Mouse (Mus musculus) megakaryocyte, embryonic 14.5 days (primary cell): ENCODE data around the gene Itpr1.

ENCODE experiments used
- FLI1 ChIP-seq: IDR thresholded peaks from 2 replicates; pipeline ENCODE4 v1.6.1; 2012; ENCODE audit warnings: low read length, inconsistent platforms, mixed read lengths
- GATA1 ChIP-seq: IDR thresholded peaks from 3 replicates; pipeline ENCODE4 v1.6.1; 2012; ENCODE audit warnings: mixed read lengths, low read length, inconsistent platforms, borderline replicate concordance

DNA sequence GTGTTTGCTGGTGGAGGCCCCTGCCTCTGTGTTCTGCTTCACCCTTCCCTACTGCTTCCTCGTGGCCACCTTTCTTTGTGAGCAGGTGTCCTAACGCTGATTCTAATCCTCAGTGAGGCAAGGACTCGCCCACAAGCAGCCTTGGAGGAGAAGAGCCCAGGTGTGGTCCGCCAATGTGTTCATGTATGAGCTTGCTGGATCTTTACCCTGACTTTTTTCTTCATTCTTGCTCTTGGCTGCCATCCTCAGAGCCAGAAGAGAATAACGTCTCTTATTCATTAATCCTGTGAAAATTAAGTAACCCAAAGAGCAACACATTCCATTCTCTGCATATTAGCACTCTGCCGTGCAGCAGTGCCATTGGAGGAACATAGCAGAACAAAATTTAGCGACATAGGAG, 161.1 kb downstream of the Itpr1 start:
- TF ChIP-seq GATA1: no peak
- no peak for TF ChIP-seq FLI1
